Mouse (Mus musculus) olfactory bulb, adult 2 months (tissue): Measurements from ENCODE around the gene Tenm4. TPM values are rescaled to one million over a fixed set of nuclear protein-coding genes. Genes with fewer than 3 reads are reported as not detected.

Source experiments
- H3K27ac ChIP-seq: fragments of 200-500 bp; 2 replicates; pipeline ENCODE4 v1.5.1; 2012; ENCODE audit warnings: low read depth, low read length; ENCODE audit not compliant: insufficient read depth
- H3K4me1 ChIP-seq: fragments of 200-500 bp; 2 replicates; pipeline ENCODE4 v1.6.1; 2012; ENCODE audit warnings: low read length; ENCODE audit not compliant: control insufficient read depth, insufficient read depth
- H3K4me3 ChIP-seq: fragments of 200-500 bp; 2 replicates; pipeline ENCODE4 v1.5.1; 2012; ENCODE audit warnings: mild to moderate bottlenecking, low read depth, low read length, moderate library complexity; ENCODE audit not compliant: insufficient read depth
- CTCF ChIP-seq: fragments of 200-500 bp; IDR thresholded peaks from 2 replicates; pipeline ENCODE4 v1.5.1; 2012; ENCODE audit warnings: low read depth, mild to moderate bottlenecking, low read length, moderate library complexity; ENCODE audit not compliant: insufficient read depth
- POLR2A ChIP-seq: fragments of 200-500 bp; IDR thresholded peaks from 2 replicates; pipeline ENCODE4 v1.6.1; 2012; ENCODE audit warnings: mild to moderate bottlenecking, low read depth, low read length, moderate library complexity; ENCODE audit not compliant: insufficient read depth
- WGBS: fragments of 180-500 bp; shearing (Covaris S2); methylation state at CpG from one replicate; pipeline ENCODE4 v1.1.7; 2018; 5-methylcytosine and 5-hydroxymethylcytosine counted together
- polyA plus RNA-seq: library from polyadenylated mRNA; stranded (reverse); fragments of >200 nt; gene quantifications from 2 replicates; pipeline ENCODE4 v1.2.4, GENCODE M21; 2012; ENCODE audit warnings: low replicate concordance; ENCODE audit not compliant: missing spikeins, insufficient read depth, insufficient read length

The Tenm4 gene
- polyA plus RNA-seq, 1 experiment, result not detected

GRCm38 (mm10) chr7:96212224-96212591 is 41.2 kb downstream of the Tenm4 start:
- Histone ChIP-seq H3K27ac (peak overlapping the region; percentile 96), H3K4me3 (peak overlapping the region; percentile 96), H3K4me1 (no peaks in the 10 kb centered on the region)
- no peak for TF ChIP-seq POLR2A
- TF ChIP-seq CTCF, result no peak
- WGBS, result 6% methylated on average over 9 of the region's 9 CpGs

GRCm38 (mm10) chr7:96212592-96213541 is 41.8 kb downstream of the Tenm4 start:
- no peak for TF ChIP-seq POLR2A
- TF ChIP-seq CTCF, result no peak
- Histone ChIP-seq H3K27ac (peak overlapping the region; percentile 96), H3K4me1 (no peaks in the 10 kb centered on the region), H3K4me3 (peak overlapping the region; percentile 96)
- under 1% methylated on average over 48 of the region's 48 CpGs for WGBS

GRCm38 (mm10) chr7:96213741-96214140 is 42.7 kb downstream of the Tenm4 start:
- Histone ChIP-seq H3K4me3 (peak overlapping the region; percentile 96), H3K4me1 (0 out of 2 replicates have a peak, but pooled peaks cover 2% of the 10 kb centered on the region), H3K27ac (no peak overlapping the region)
- WGBS, result 34% methylated on average over 9 of the region's 10 CpGs
- TF ChIP-seq POLR2A (no peak), CTCF (no peak)

- TF ChIP-seq CTCF (no peak), POLR2A (no peak)
- Histone ChIP-seq H3K27ac (no peak overlapping the region), H3K4me3 (no peak overlapping the region), H3K4me1 (0 out of 2 replicates have a peak, but pooled peaks cover 2% of the 10 kb centered on the region)
- 65% methylated on average over 2 of the region's 2 CpGs for WGBS
These were observed 43.8 kb downstream of the Tenm4 start for GRCm38 (mm10) chr7:96214876-96215275.

- no peak for TF ChIP-seq POLR2A
- no peak for TF ChIP-seq CTCF
- no peak overlapping the region for H3K4me3 ChIP-seq
- 84% methylated on average over 5 of the region's 5 CpGs for WGBS
- H3K27ac ChIP-seq, result no peak overlapping the region
- H3K4me1 ChIP-seq, result peaks cover 2% of the 10 kb centered on the region; the same call in 1 of the 2 replicates
These were observed 45.0 kb downstream of the Tenm4 start for GRCm38 (mm10) chr7:96215894-96216509.

- Histone ChIP-seq H3K4me3 (no peak overlapping the region), H3K27ac (no peak overlapping the region), H3K4me1 (peaks cover 4% of the 10 kb centered on the region)
- no peak for TF ChIP-seq CTCF
- no peak for TF ChIP-seq POLR2A
- WGBS, result 49% methylated on average over 2 of the region's 2 CpGs
These were observed 48.3 kb downstream of the Tenm4 start for GRCm38 (mm10) chr7:96219386-96219785.

GRCm38 (mm10) chr7:96220647-96221046 is 49.6 kb downstream of the Tenm4 start:
- Histone ChIP-seq H3K27ac (no peak overlapping the region), H3K4me3 (no peak overlapping the region), H3K4me1 (peaks cover 4% of the 10 kb centered on the region)
- TF ChIP-seq POLR2A (no peak), CTCF (no peak)
- 77% methylated on average over 5 of the region's 5 CpGs for whole genome bisulfite sequencing

- WGBS, result 61% methylated on average over 1 of the region's 1 CpGs
- peaks cover 4% of the 10 kb centered on the region for H3K4me1 ChIP-seq
These were observed 51.5 kb downstream of the Tenm4 start for GRCm38 (mm10) chr7:96222569-96222968.

More at GRCm38 (mm10) chr7:96222569-96222968, 51.5 kb downstream of the Tenm4 start:
- no peak overlapping the region for H3K4me3 ChIP-seq
- no peak overlapping the region for H3K27ac ChIP-seq
- TF ChIP-seq CTCF (no peak), POLR2A (no peak)
